Mouse (Mus musculus): ENCODE data around the gene Ly6g6d. TPM values are rescaled to one million over a fixed set of nuclear protein-coding genes. Genes with fewer than 3 reads are reported as not detected.

Ly6g6d gene
- polyA plus RNA-seq, 1 experiment from 2014 or later = 1.5 TPM

DNA sequence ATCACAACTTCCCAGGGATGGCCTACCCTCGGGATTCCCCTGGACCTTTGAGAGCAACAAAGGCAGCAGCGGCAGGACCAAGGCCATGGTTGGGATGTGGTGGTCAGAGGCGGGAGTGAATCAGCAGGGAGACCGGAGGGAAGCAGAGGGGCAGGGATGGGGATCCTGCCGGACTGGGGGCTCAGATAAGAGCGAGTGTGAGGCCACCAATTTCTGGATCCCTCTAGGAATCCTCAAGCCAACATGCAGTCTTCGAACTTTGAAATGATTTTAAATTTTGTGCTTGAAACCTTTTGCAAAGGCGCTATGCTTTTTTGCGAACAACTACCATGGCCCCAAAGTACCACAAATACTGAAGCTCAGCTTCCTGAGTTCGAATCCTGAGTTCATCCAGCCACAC lies 11.8 kb downstream of the Ly6g6d start, which contains the start of gene Mpig6b:
TSS of gene Mpig6b (minus strand) at position 101 of the 400 bp plus-strand sequence.
- peak within 1 kb of the TSS; percentile 80 for H3K27ac ChIP-seq (replicated peaks)
- peak within 1 kb of the TSS; percentile 41 for H3K4me3 ChIP-seq (replicated peaks)
- peaks cover 19% of the 10 kb centered on the region for H3K36me3 ChIP-seq
- no peak for ATAC-seq (ENCODE audit: insufficient number of reproducible peaks, low FRiP score, low TSS enrichment, low read depth)
- peaks cover 27% of the 10 kb centered on the region for H3K4me1 ChIP-seq
- H3K4me2 ChIP-seq (replicated peaks) = peak within 1 kb of the TSS; percentile 54
- WGBS = 52% methylated on average over 10 of the region's 10 CpGs
- no peaks in the 10 kb centered on the region for H3K9me3 ChIP-seq (replicated peaks)
- H3K27me3 ChIP-seq = peaks cover 22% of the 10 kb centered on the region; the same call in 1 of the 2 replicates
- H3K9ac ChIP-seq = 0 out of 2 replicates have a peak within 1 kb of the TSS, but pooled peaks have one; percentile 26

- Histone ChIP-seq H3K27me3 (peaks cover 22% of the 10 kb centered on the region; the same call in 1 of the 2 replicates), H3K4me2 (replicated peaks) (peak within 1 kb of the TSS; percentile 54), H3K4me3 (replicated peaks) (peak within 1 kb of the TSS; percentile 41), H3K9ac (0 out of 2 replicates have a peak within 1 kb of the TSS, but pooled peaks have one; percentile 26), H3K27ac (replicated peaks) (peak within 1 kb of the TSS; percentile 80), H3K4me1 (peaks cover 30% of the 10 kb centered on the region), H3K9me3 (replicated peaks) (no peaks in the 10 kb centered on the region), H3K36me3 (peaks cover 27% of the 10 kb centered on the region)
- 3% methylated on average over 48 of the region's 48 CpGs for WGBS
- ATAC-seq (ENCODE audit: insufficient number of reproducible peaks, low FRiP score, low TSS enrichment, low read depth) = peak; percentile 48; the same call in 1 of the 2 replicates
Measured at GRCm38 (mm10) chr17:35064951-35065947, 12.6 kb downstream of the Ly6g6d start, which contains the start of gene Ly6g6c. Gene Ly6g6c (plus strand): TSS chr17:35065388.

GRCm38 (mm10) chr17:35064378-35064877 lies 13.4 kb downstream of the Ly6g6d start:
- peak overlapping the region; percentile 68 for H3K27ac ChIP-seq (replicated peaks)
- no peak overlapping the region for H3K9ac ChIP-seq
- H3K4me1 ChIP-seq = peaks cover 37% of the 10 kb centered on the region
- WGBS = 28% methylated on average over 10 of the region's 10 CpGs
- H3K36me3 ChIP-seq = peaks cover 27% of the 10 kb centered on the region
- no peaks in the 10 kb centered on the region for H3K9me3 ChIP-seq (replicated peaks)
- ATAC-seq (ENCODE audit: insufficient number of reproducible peaks, low FRiP score, low TSS enrichment, low read depth) = no peak
- H3K4me3 ChIP-seq (replicated peaks) = peak overlapping the region; percentile 41
- peaks cover 22% of the 10 kb centered on the region; the same call in 1 of the 2 replicates for H3K27me3 ChIP-seq
- peak overlapping the region; percentile 54 for H3K4me2 ChIP-seq (replicated peaks)

DNA sequence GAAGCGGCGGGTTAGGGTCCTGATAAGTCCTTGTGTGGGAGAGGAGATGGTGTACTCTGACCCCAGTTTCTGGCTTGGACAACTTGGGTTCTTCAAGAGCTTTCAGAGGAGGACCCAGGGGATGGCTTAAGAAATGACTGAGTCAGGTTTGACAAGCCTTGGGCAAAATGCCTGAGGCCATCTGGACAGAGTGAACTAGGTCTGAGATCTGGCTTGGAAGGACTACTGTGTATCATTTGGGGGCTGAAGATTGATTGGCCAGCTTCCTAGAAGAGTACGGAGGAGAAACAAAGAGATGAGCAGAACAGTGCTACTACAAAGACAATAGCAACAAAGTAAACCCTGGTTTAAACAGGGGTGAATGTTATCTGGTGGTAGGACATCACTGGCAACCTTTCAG lies 14.4 kb downstream of the Ly6g6d start:
- H3K4me1 ChIP-seq = peaks cover 42% of the 10 kb centered on the region
- H3K4me2 ChIP-seq (replicated peaks) = no peak overlapping the region
- peaks cover 27% of the 10 kb centered on the region for H3K36me3 ChIP-seq
- no peak overlapping the region for H3K4me3 ChIP-seq (replicated peaks)
- WGBS = 94% methylated on average over 3 of the region's 3 CpGs
- H3K27ac ChIP-seq (replicated peaks) = 0 out of 2 replicates have a peak overlapping the region, but pooled peaks have one; percentile 68
- H3K9me3 ChIP-seq (replicated peaks) = no peaks in the 10 kb centered on the region
- peaks cover 22% of the 10 kb centered on the region; the same call in 1 of the 2 replicates for H3K27me3 ChIP-seq
- ATAC-seq (ENCODE audit: insufficient number of reproducible peaks, low FRiP score, low TSS enrichment, low read depth) = no peak
- H3K9ac ChIP-seq = no peak overlapping the region

GRCm38 (mm10) chr17:35061299-35061698 lies 16.6 kb downstream of the Ly6g6d start:
- Histone ChIP-seq H3K4me3 (replicated peaks) (no peak overlapping the region), H3K9me3 (replicated peaks) (no peaks in the 10 kb centered on the region), H3K9ac (no peak overlapping the region), H3K4me1 (peaks cover 46% of the 10 kb centered on the region), H3K27ac (replicated peaks) (0 out of 2 replicates have a peak overlapping the region, but pooled peaks have one; percentile 17), H3K27me3 (peaks cover 15% of the 10 kb centered on the region; the same call in 1 of the 2 replicates), H3K36me3 (peaks cover 36% of the 10 kb centered on the region), H3K4me2 (replicated peaks) (peak overlapping the region; percentile 79; the same call in 1 of the 2 replicates)
- 71% methylated on average over 8 of the region's 8 CpGs for WGBS
- no peak for ATAC-seq (ENCODE audit: insufficient number of reproducible peaks, low FRiP score, low TSS enrichment, low read depth)

DNA sequence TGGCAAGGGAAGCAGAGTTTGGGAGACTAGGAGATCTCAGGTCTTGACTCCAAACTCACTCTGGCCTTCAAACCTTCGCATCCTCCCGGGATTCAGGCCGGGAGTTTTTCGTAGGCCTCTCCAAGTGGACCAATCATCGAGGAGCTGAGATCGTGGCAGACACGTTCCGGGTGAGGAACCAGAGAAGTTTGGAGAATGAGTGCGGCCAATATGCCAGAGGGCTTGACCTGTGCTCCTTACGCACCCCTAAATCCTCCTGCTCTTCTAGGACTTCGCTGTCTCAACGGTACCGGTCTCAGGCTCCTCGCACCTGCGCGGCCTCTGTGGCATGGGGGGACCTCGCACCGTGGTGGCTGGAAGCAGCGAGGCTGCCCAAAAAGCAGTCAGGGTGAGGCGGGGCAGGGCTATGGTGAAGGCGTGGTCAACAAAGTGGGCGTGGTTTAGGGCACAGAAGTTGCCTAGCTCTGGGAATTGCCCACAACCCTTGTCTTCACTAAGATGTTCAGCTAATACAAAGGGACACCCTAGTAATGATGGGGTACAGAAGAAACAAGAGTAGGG lies 17.0 kb downstream of the Ly6g6d start:
- Histone ChIP-seq H3K4me1 (peaks cover 46% of the 10 kb centered on the region), H3K9me3 (replicated peaks) (no peaks in the 10 kb centered on the region), H3K36me3 (peaks cover 41% of the 10 kb centered on the region), H3K4me3 (replicated peaks) (peak overlapping the region; percentile 74), H3K27ac (replicated peaks) (0 out of 2 replicates have a peak overlapping the region, but pooled peaks have one; percentile 95), H3K27me3 (peaks cover 12% of the 10 kb centered on the region; the same call in 1 of the 2 replicates), H3K9ac (peak overlapping the region; percentile 81; the same call in 1 of the 2 replicates), H3K4me2 (replicated peaks) (peak overlapping the region; percentile 79)
- no peak for ATAC-seq (ENCODE audit: insufficient number of reproducible peaks, low FRiP score, low TSS enrichment, low read depth)
- 56% methylated on average over 22 of the region's 22 CpGs for WGBS

DNA sequence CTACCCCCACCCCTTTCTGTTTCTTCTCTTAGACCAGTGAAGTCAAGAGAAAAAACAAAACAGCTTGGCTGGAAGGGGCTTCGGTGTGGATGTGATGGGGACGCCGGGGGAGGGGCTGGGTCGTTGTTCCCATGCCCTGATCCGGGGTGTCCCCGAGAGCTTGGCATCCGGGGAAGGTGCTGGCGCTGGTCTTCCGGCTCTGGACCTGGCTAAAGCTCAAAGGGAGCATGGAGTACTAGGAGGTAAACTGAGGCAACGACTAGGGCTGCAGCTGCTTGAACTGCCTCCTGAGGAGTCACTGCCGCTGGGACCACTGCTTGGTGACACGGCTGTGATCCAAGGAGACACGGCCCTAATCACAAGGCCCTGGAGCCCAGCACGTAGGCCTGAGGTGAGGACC lies 17.8 kb downstream of the Ly6g6d start:
- Histone ChIP-seq H3K9me3 (replicated peaks) (no peaks in the 10 kb centered on the region), H3K9ac (peak overlapping the region; percentile 81), H3K36me3 (peaks cover 48% of the 10 kb centered on the region), H3K27ac (replicated peaks) (peak overlapping the region; percentile 95; the same call in 1 of the 2 replicates), H3K4me3 (replicated peaks) (peak overlapping the region; percentile 74), H3K27me3 (peaks cover 7% of the 10 kb centered on the region; the same call in 1 of the 2 replicates), H3K4me2 (replicated peaks) (peak overlapping the region; percentile 79), H3K4me1 (peaks cover 39% of the 10 kb centered on the region)
- 20% methylated on average over 14 of the region's 14 CpGs for WGBS
- ATAC-seq (ENCODE audit: insufficient number of reproducible peaks, low FRiP score, low TSS enrichment, low read depth) = no peak

DNA sequence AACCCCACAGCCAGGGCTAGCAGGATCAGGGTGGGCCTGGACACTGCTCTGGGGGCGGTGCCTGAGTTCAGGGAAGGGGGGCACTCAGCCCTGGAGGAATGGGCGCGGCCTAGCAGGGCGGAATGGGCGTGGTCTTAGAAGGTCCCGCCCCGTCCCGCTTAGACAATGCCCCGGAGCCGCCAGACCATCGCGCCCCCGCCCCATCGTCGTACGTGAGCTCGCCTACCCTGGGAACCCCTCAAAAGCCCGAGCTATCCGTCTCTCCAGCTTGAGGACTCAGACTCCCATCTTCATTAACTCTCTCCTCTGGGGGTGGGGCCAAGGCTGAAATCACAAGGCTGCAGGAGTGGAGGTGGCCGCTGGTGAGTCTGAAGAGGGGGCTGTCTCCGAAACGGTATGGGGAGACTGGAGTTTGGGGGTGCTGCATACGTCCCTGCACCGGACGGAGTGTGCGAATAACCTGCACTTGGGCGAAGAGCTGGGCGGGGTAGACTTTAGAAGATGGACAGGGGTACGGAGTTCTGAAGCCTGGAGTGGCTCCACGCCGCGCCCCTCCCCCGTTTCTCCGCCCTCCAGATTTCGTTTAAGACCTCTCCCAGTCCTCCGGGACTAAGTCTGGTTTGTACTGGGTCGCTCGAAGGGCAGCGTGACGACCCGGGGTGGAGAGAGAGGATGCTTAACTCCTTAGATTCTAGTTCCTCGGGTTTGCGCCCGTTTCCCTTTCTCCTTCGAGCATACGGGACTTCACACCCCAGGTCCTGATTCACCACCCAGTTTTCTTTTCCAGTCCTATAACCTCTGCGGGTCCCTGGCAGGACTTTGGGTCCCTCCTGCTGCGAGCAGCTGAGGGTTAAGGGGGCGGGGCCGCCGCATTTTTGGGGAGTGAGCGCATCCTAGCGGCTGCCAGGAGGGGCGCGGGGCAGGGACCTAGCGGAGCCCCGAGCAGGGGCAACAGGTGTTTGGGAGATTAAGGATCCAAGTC lies 18.7 kb downstream of the Ly6g6d start, which contains the start of gene Ddah2:
TSS of gene Ddah2 (plus strand) at position 125 of the 982 bp plus-strand sequence.
- peak within 1 kb of the TSS; percentile 74 for H3K4me3 ChIP-seq (replicated peaks)
- H3K9ac ChIP-seq = peak within 1 kb of the TSS; percentile 81
- peaks cover 54% of the 10 kb centered on the region for H3K36me3 ChIP-seq
- H3K4me1 ChIP-seq = peaks cover 31% of the 10 kb centered on the region
- 0 out of 2 replicates have a peak, but pooled peaks cover 6% of the 10 kb centered on the region for H3K27me3 ChIP-seq
- 0% methylated on average over 57 of the region's 57 CpGs for WGBS
- H3K4me2 ChIP-seq (replicated peaks) = peak within 1 kb of the TSS; percentile 79
- H3K9me3 ChIP-seq (replicated peaks) = no peaks in the 10 kb centered on the region
- H3K27ac ChIP-seq (replicated peaks) = peak within 1 kb of the TSS; percentile 95
- ATAC-seq (ENCODE audit: insufficient number of reproducible peaks, low FRiP score, low TSS enrichment, low read depth) = peak; percentile 93

GRCm38 (mm10) chr17:35058316-35058715 lies 19.5 kb downstream of the Ly6g6d start:
- Histone ChIP-seq H3K4me2 (replicated peaks) (peak overlapping the region; percentile 79; the same call in 1 of the 2 replicates), H3K9me3 (replicated peaks) (no peaks in the 10 kb centered on the region), H3K36me3 (peaks cover 62% of the 10 kb centered on the region), H3K4me1 (peaks cover 30% of the 10 kb centered on the region), H3K9ac (no peak overlapping the region), H3K27me3 (no peaks in the 10 kb centered on the region), H3K4me3 (replicated peaks) (peak overlapping the region; percentile 74), H3K27ac (replicated peaks) (peak overlapping the region; percentile 95; the same call in 1 of the 2 replicates)
- ATAC-seq (ENCODE audit: insufficient number of reproducible peaks, low FRiP score, low TSS enrichment, low read depth) = no peak
- WGBS = 51% methylated on average over 9 of the region's 9 CpGs

GRCm38 (mm10) chr17:35057090-35057489 lies 20.8 kb downstream of the Ly6g6d start:
- ATAC-seq (ENCODE audit: insufficient number of reproducible peaks, low FRiP score, low TSS enrichment, low read depth) = no peak
- Histone ChIP-seq H3K9me3 (replicated peaks) (no peaks in the 10 kb centered on the region), H3K4me1 (peaks cover 40% of the 10 kb centered on the region), H3K27ac (replicated peaks) (no peak overlapping the region), H3K4me2 (replicated peaks) (no peak overlapping the region), H3K9ac (no peak overlapping the region), H3K4me3 (replicated peaks) (no peak overlapping the region), H3K27me3 (no peaks in the 10 kb centered on the region), H3K36me3 (peaks cover 63% of the 10 kb centered on the region)
- 75% methylated on average over 3 of the region's 3 CpGs for WGBS

Data from embryonic facial prominence, embryonic 15.5 days (tissue).